29 mouse cellular contexts compared by ENCODE assay signal in genomic region chr5:53009027-53009769, GRCm38 (mm10). TPM values are rescaled to one million over a fixed set of nuclear protein-coding genes. Genes with fewer than 3 reads are reported as not detected.
DNase-seq lines count a peak whose midpoint lies in the region; ATAC-seq and TF ChIP-seq lines count a peak whose summit lies in the region.
"Had no signal": no experiment of that assay in that cellular context is flagged by ENCODE, and none has a peak within 500 bp of the region (broad histone marks: within the 10 kb centered on the region; RNA-seq: fewer than 3 reads in every experiment).

No protein-coding gene starts in this region.

- H3K4me3 ChIP-seq in kidney, adult 2 months (ENCODE audit: insufficient read depth, low read depth, low read length) = no peak overlapping the region
- no peak overlapping the region for H3K4me3 ChIP-seq in kidney, embryonic 15.5 days (replicated peaks)
- H3K4me3 ChIP-seq in lung, embryonic 14.5 days (ENCODE audit: low read depth, low read length) = no peak overlapping the region
- H3K4me3 ChIP-seq in forebrain, embryonic 12.5 days (replicated peaks) = no peak overlapping the region
- H3K4me3 ChIP-seq: embryonic facial prominence, embryonic 10.5 days; embryonic facial prominence, embryonic 13.5 days; erythroblast, embryonic 14.5 days; forebrain, embryonic 13.5 days; heart, adult 2 months; heart, embryonic 10.5 days; heart, embryonic 13.5 days had no signal

- no peak overlapping the region for H3K9ac ChIP-seq in kidney, embryonic 15.5 days
- no peak overlapping the region for H3K9ac ChIP-seq in lung, embryonic 14.5 days
- no peak overlapping the region for H3K9ac ChIP-seq in forebrain, embryonic 12.5 days
- H3K9ac ChIP-seq: embryonic facial prominence, embryonic 13.5 days; forebrain, embryonic 13.5 days; heart, embryonic 13.5 days; hindbrain, embryonic 14.5 days had no signal

- H3K27ac ChIP-seq in kidney, adult 2 months (ENCODE audit: insufficient read depth, low read depth, low read length) = no peak overlapping the region
- H3K27ac ChIP-seq in kidney, embryonic 15.5 days = peak overlapping the region; percentile 38
- H3K27ac ChIP-seq in lung, embryonic 14.5 days (ENCODE audit: low read depth) = no peak overlapping the region
- H3K27ac ChIP-seq in forebrain, embryonic 12.5 days = no peak overlapping the region
- H3K27ac ChIP-seq: embryonic facial prominence, embryonic 10.5 days; embryonic facial prominence, embryonic 13.5 days; forebrain, embryonic 13.5 days; heart, adult 2 months; heart, embryonic 10.5 days; heart, embryonic 13.5 days; hindbrain, embryonic 14.5 days had no signal

- TF ChIP-seq POLR2A in kidney, adult 2 months (IDR thresholded peaks at IDR 0.05; ENCODE audit: low read depth, low read length) = no peak

- no peaks in the 10 kb centered on the region for H3K9me3 ChIP-seq in kidney, embryonic 15.5 days (replicated peaks)
- no peaks in the 10 kb centered on the region for H3K9me3 ChIP-seq in lung, embryonic 14.5 days (ENCODE audit: low read depth, low read length)
- no peaks in the 10 kb centered on the region; the same call in 1 of the 2 replicates for H3K9me3 ChIP-seq in forebrain, embryonic 12.5 days
- H3K9me3 ChIP-seq: forebrain, embryonic 13.5 days; heart, embryonic 10.5 days had no signal

- no peaks in the 10 kb centered on the region for H3K27me3 ChIP-seq in kidney, adult 2 months (replicated peaks; ENCODE audit: control insufficient read depth, insufficient read depth, low read length)
- 0 out of 2 replicates have a peak, but pooled peaks cover 4% of the 10 kb centered on the region for H3K27me3 ChIP-seq in kidney, embryonic 15.5 days
- no peaks in the 10 kb centered on the region for H3K27me3 ChIP-seq in lung, embryonic 14.5 days (ENCODE audit: insufficient read depth, low read length)
- H3K27me3 ChIP-seq in forebrain, embryonic 12.5 days = no peaks in the 10 kb centered on the region
- H3K27me3 ChIP-seq: embryonic facial prominence, embryonic 13.5 days; forebrain, embryonic 13.5 days; heart, embryonic 13.5 days had no signal

- 50% methylated on average over 8 of the region's 8 CpGs for WGBS in kidney, adult 2 months
- WGBS in kidney, embryonic 15.5 days = 59% methylated on average over 8 of the region's 8 CpGs
- WGBS in lung, embryonic 14.5 days = 49% methylated on average over 8 of the region's 8 CpGs
- WGBS in forebrain, embryonic 12.5 days = 90% methylated on average over 8 of the region's 8 CpGs

- no peaks in the 10 kb centered on the region for H3K36me3 ChIP-seq in kidney, adult 2 months (ENCODE audit: control insufficient read depth, insufficient read depth, low read length)
- H3K36me3 ChIP-seq in kidney, embryonic 15.5 days = no peaks in the 10 kb centered on the region
- H3K36me3 ChIP-seq in lung, embryonic 14.5 days (ENCODE audit: insufficient read depth) = no peaks in the 10 kb centered on the region
- H3K36me3 ChIP-seq in forebrain, embryonic 12.5 days (replicated peaks) = no peaks in the 10 kb centered on the region
- H3K36me3 ChIP-seq: embryonic facial prominence, embryonic 10.5 days; embryonic facial prominence, embryonic 13.5 days; heart, embryonic 10.5 days; heart, embryonic 13.5 days had no signal

- peak; percentile 78 for ATAC-seq in kidney, embryonic 15.5 days (replicated peaks; ENCODE audit: low FRiP score)
- peak; percentile 28; the same call in 1 of the 2 replicates for ATAC-seq in lung, embryonic 14.5 days (ENCODE audit: insufficient read depth)
- ATAC-seq in forebrain, embryonic 12.5 days (ENCODE audit: low FRiP score) = no peak
- ATAC-seq: forebrain, embryonic 13.5 days; forebrain, embryonic 16.5 days had no signal

- peaks cover 4% of the 10 kb centered on the region; the same call in 1 of the 2 replicates for H3K4me1 ChIP-seq in kidney, adult 2 months (ENCODE audit: control insufficient read depth, insufficient read depth, low read length)
- H3K4me1 ChIP-seq in kidney, embryonic 15.5 days = 0 out of 2 replicates have a peak, but pooled peaks cover 5% of the 10 kb centered on the region
- H3K4me1 ChIP-seq in lung, embryonic 14.5 days (ENCODE audit: insufficient read depth) = no peaks in the 10 kb centered on the region
- H3K4me1 ChIP-seq in forebrain, embryonic 12.5 days = no peaks in the 10 kb centered on the region
- H3K4me1 ChIP-seq: forebrain, embryonic 13.5 days; heart, embryonic 10.5 days; heart, embryonic 13.5 days had no signal

- no peak for TF ChIP-seq CTCF in kidney, adult 2 months (conservative IDR thresholded peaks at IDR 0.05; ENCODE audit: insufficient read depth, insufficient read length, low read depth, low read length)
- TF ChIP-seq CTCF in lung, embryonic 14.5 days (IDR thresholded peaks at IDR 0.05; ENCODE audit: low read depth) = no peak

- H3K4me2 ChIP-seq in kidney, embryonic 15.5 days = no peak overlapping the region
- no peak overlapping the region for H3K4me2 ChIP-seq in lung, embryonic 14.5 days
- no peak overlapping the region for H3K4me2 ChIP-seq in forebrain, embryonic 12.5 days
- H3K4me2 ChIP-seq: embryonic facial prominence, embryonic 13.5 days; forebrain, embryonic 13.5 days; heart, embryonic 13.5 days; hindbrain, embryonic 14.5 days had no signal

- DNase-seq in kidney, adult 2 months = peak; percentile 48
- DNase-seq in kidney, postnatal 36 days = no peak
- DNase-seq in kidney, adult 18-20 months = no peak
- peak; percentile 62 for DNase-seq in lung, embryonic 14.5 days
- DNase-seq in lung, postnatal 14 days = no peak
- DNase-seq: adrenal gland, adult 2 months; adrenal gland, postnatal 14 days; cerebellum, adult 11 months; cerebellum, adult 2 months; cerebellum, postnatal 10 days; cerebellum, postnatal 36 days; embryo, embryonic 11 days; gastrocnemius, postnatal 10 days; gastrocnemius, postnatal 36 days; heart, adult 2 months; heart, postnatal 14 days; heart, postnatal 4 days had no signal

RNA-seq across cellular contexts. Expression of gene Slc34a2, which starts 28.7 kb away (rescaled TPM):
- 2.9 and 3.1 TPM in 2 replicates for polyA plus RNA-seq in kidney, adult 2 months (2012; rRNA removed)
- 0.43 and 0.57 TPM in 2 replicates for polyA plus RNA-seq in kidney, embryonic 15.5 days (2015; fragmentation: Nextera tagmentation; extraction: Ambion mirVana)
- polyA plus RNA-seq in lung, embryonic 14.5 days (2014; fragmentation: Nextera tagmentation; extraction: Ambion mirVana) = 0.67 and 0.83 TPM in 2 replicates
- not detected in 2 replicates for polyA plus RNA-seq in forebrain, embryonic 12.5 days (2016; fragmentation: Nextera tagmentation; extraction: Ambion mirVana)
- polyA plus RNA-seq: adrenal gland, adult 2 months; cortical plate, adult 2 months; erythroblast, embryonic 14.5 days; forebrain, embryonic 13.5 days; forebrain, embryonic 16.5 days; heart, embryonic 10.5 days; heart, embryonic 13.5 days; hindbrain, embryonic 11.5 days had no signal

Comparison
In these comparisons a context has a peak if more than half of its experiments do, and no peak if none do; other contexts are left out.
1. DNase-seq: peak in kidney, adult 2 months (single experiment) and lung, embryonic 14.5 days (single experiment); none in kidney, postnatal 36 days (0 of 2), kidney, adult 18-20 months (single experiment) and lung, postnatal 14 days (single experiment).